Mouse (Mus musculus) frontal cortex, postnatal 10 days (tissue): ENCODE data around the gene Plppr1.

Experiments used
- DNase-seq, 2 experiments: peaks; one replicate each; pipeline ENCODE4 v3.0.0; 2022; ENCODE audit warnings: low spot score in 2 of 2, mixed read lengths in 1 of 2

The Plppr1 gene

GRCm38 (mm10) chr4:49118842-49119241, 59.8 kb downstream of the Plppr1 start:
- no peak for DNase-seq

- DNase-seq = no peak
These were observed 85.7 kb downstream of the Plppr1 start for GRCm38 (mm10) chr4:49144798-49145197.

GRCm38 (mm10) chr4:49148775-49149174, 89.7 kb downstream of the Plppr1 start:
- no peak for DNase-seq

GRCm38 (mm10) chr4:49149251-49149650, 90.2 kb downstream of the Plppr1 start:
- DNase-seq = no peak

- peak; percentile 36 to 52 for DNase-seq
These were observed 94.8 kb downstream of the Plppr1 start for GRCm38 (mm10) chr4:49153849-49154248.

GRCm38 (mm10) chr4:49156781-49157180, 97.7 kb downstream of the Plppr1 start:
- no peak for DNase-seq

GRCm38 (mm10) chr4:49163285-49163684, 104.2 kb downstream of the Plppr1 start:
- DNase-seq = no peak

GRCm38 (mm10) chr4:49166391-49166790, 107.3 kb downstream of the Plppr1 start:
- DNase-seq = no peak

GRCm38 (mm10) chr4:49167030-49167429, 108.0 kb downstream of the Plppr1 start:
- DNase-seq = no peak

- no peak for DNase-seq
These were observed 110.4 kb downstream of the Plppr1 start for GRCm38 (mm10) chr4:49169498-49169897.

GRCm38 (mm10) chr4:49178101-49178500, 119.0 kb downstream of the Plppr1 start:
- DNase-seq = no peak

GRCm38 (mm10) chr4:49178891-49179290, 119.8 kb downstream of the Plppr1 start:
- DNase-seq = no peak

GRCm38 (mm10) chr4:49179471-49180181, 120.6 kb downstream of the Plppr1 start:
- DNase-seq = no peak

- no peak for DNase-seq
These were observed 131.0 kb downstream of the Plppr1 start for GRCm38 (mm10) chr4:49189991-49190526.

GRCm38 (mm10) chr4:49197125-49197747, 138.2 kb downstream of the Plppr1 start:
- DNase-seq = no peak

- DNase-seq = no peak
These were observed 151.4 kb downstream of the Plppr1 start for GRCm38 (mm10) chr4:49210457-49210856.

GRCm38 (mm10) chr4:49211582-49211981, 152.5 kb downstream of the Plppr1 start:
- DNase-seq = no peak

- DNase-seq = no peak
These were observed 153.8 kb downstream of the Plppr1 start for GRCm38 (mm10) chr4:49212616-49213544.

GRCm38 (mm10) chr4:49214341-49214740, 155.3 kb downstream of the Plppr1 start:
- no peak for DNase-seq

GRCm38 (mm10) chr4:49223501-49223900, 164.4 kb downstream of the Plppr1 start:
- DNase-seq = no peak

- no peak for DNase-seq
These were observed 165.9 kb downstream of the Plppr1 start for GRCm38 (mm10) chr4:49225021-49225420.
